Mouse (Mus musculus) intestine, embryonic 14.5 days (tissue): ENCODE results near the gene Wdr59. TPM values are rescaled to one million over a fixed set of nuclear protein-coding genes. Genes with fewer than 3 reads are reported as not detected.

Experiments
- ATAC-seq: fragments of 200-750 bp; cut with Nextera tagmentation; replicated peaks from 2 replicates; pipeline ENCODE4 v1.8.0; 2017; ENCODE audit warnings: low read depth, moderate number of reproducible peaks, moderate TSS enrichment, moderate library complexity; ENCODE audit not compliant: low FRiP score, low TSS enrichment
- DNase-seq: peaks from one replicate; pipeline ENCODE4 v3.0.0-alpha.2; 2018; ENCODE audit warnings: low spot score
- H3K27ac ChIP-seq: fragments of 300-500 bp; sonication (generic); 2 replicates; pipeline ENCODE4 v1.5.1; 2014; ENCODE audit warnings: low read depth, mild to moderate bottlenecking, control low read depth
- H3K27me3 ChIP-seq: fragments of 300-500 bp; sonication (generic); replicated peaks from 2 replicates; pipeline ENCODE4 v1.6.1; 2014; ENCODE audit warnings: low read length, control low read depth; ENCODE audit not compliant: control insufficient read depth, insufficient read depth
- H3K36me3 ChIP-seq: fragments of 300-500 bp; sonication (generic); 2 replicates; pipeline ENCODE4 v1.6.1; 2014; ENCODE audit warnings: low read length, control low read depth; ENCODE audit not compliant: control insufficient read depth, insufficient read depth
- H3K4me1 ChIP-seq: fragments of 300-500 bp; sonication (generic); replicated peaks from 2 replicates; pipeline ENCODE4 v1.6.1; 2014; ENCODE audit warnings: low read length, control low read depth, mixed read lengths; ENCODE audit not compliant: control insufficient read depth, insufficient read depth
- H3K4me2 ChIP-seq: fragments of 300-500 bp; sonication (generic); 2 replicates; pipeline ENCODE4 v1.6.1; 2014; ENCODE audit warnings: low read length
- H3K4me3 ChIP-seq: fragments of 300-500 bp; sonication (generic); 2 replicates; pipeline ENCODE4 v1.5.1; 2014; ENCODE audit warnings: low read depth, low read length, control low read depth, mixed read lengths
- H3K9ac ChIP-seq: fragments of 300-500 bp; sonication (generic); 2 replicates; pipeline ENCODE4 v1.6.1; 2014; ENCODE audit warnings: mild to moderate bottlenecking, low read length
- H3K9me3 ChIP-seq: fragments of 300-500 bp; sonication (generic); 2 replicates; pipeline ENCODE4 v1.6.1; 2016; ENCODE audit warnings: low read length, control low read depth; ENCODE audit not compliant: control insufficient read depth
- WGBS: fragments of 180-500 bp; shearing (Covaris S2); extraction: QIAGEN DNeasy Blood & Tissue Kit; methylation state at CpG from one replicate; pipeline ENCODE4 v1.1.7; 2014; 5-methylcytosine and 5-hydroxymethylcytosine counted together
- microRNA-seq: library from miRNA; unstranded; fragments of <30 nt; microRNA quantifications from one replicate; pipeline ENCODE4, GENCODE M21; 2016
- polyA plus RNA-seq: library from polyadenylated mRNA; unstranded; fragments of >200 nt; fragmentation: Nextera tagmentation; extraction: Ambion mirVana; gene quantifications from 2 replicates; pipeline ENCODE4 v1.2.1, GENCODE M21; 2014

Gene Wdr59
- polyA plus RNA-seq, 1 experiment from 2014 or later: 5.2 TPM

GRCm38 (mm10) chr8:111424181-111424580 is 97.7 kb downstream of the Wdr59 start:
- ATAC-seq: no peak
- WGBS: 85% methylated on average over 11 of the region's 11 CpGs
- Histone ChIP-seq H3K4me2 (no peak overlapping the region), H3K27ac (no peak overlapping the region), H3K36me3 (no peaks in the 10 kb centered on the region), H3K27me3 (no peaks in the 10 kb centered on the region), H3K9me3 (no peaks in the 10 kb centered on the region), H3K4me1 (no peaks in the 10 kb centered on the region), H3K4me3 (no peak overlapping the region), H3K9ac (no peak overlapping the region)
- no peak for DNase-seq

- Histone ChIP-seq H3K27me3 (no peaks in the 10 kb centered on the region), H3K4me1 (no peaks in the 10 kb centered on the region), H3K9me3 (no peaks in the 10 kb centered on the region), H3K4me2 (no peak overlapping the region), H3K36me3 (no peaks in the 10 kb centered on the region), H3K4me3 (no peak overlapping the region), H3K27ac (no peak overlapping the region), H3K9ac (no peak overlapping the region)
- 75% methylated on average over 2 of the region's 2 CpGs for WGBS
- ATAC-seq (no peak), DNase-seq (no peak)
These were observed 99.3 kb downstream of the Wdr59 start for GRCm38 (mm10) chr8:111422614-111423013.

- H3K9me3 ChIP-seq: no peaks in the 10 kb centered on the region
- no peaks in the 10 kb centered on the region for H3K36me3 ChIP-seq
- H3K27ac ChIP-seq: no peak overlapping the region
- WGBS: 68% methylated on average over 3 of the region's 3 CpGs
- DNase-seq (no peak), ATAC-seq (no peak)
- no peak overlapping the region for H3K4me2 ChIP-seq
- no peak overlapping the region for H3K4me3 ChIP-seq
- no peaks in the 10 kb centered on the region for H3K27me3 ChIP-seq
- H3K4me1 ChIP-seq: no peaks in the 10 kb centered on the region
- H3K9ac ChIP-seq: no peak overlapping the region
These were observed 102.7 kb downstream of the Wdr59 start for GRCm38 (mm10) chr8:111419171-111419570.

- no peaks in the 10 kb centered on the region for H3K27me3 ChIP-seq
- H3K4me1 ChIP-seq: no peaks in the 10 kb centered on the region
- H3K9ac ChIP-seq: no peak overlapping the region
- H3K4me2 ChIP-seq: no peak overlapping the region
- H3K9me3 ChIP-seq: no peaks in the 10 kb centered on the region
- H3K36me3 ChIP-seq: no peaks in the 10 kb centered on the region
- DNase-seq: peak; percentile 55
- no peak overlapping the region for H3K4me3 ChIP-seq
- 26% methylated on average over 9 of the region's 9 CpGs for WGBS
- no peak overlapping the region for H3K27ac ChIP-seq
- no peak; the same call in 1 of the 2 replicates for ATAC-seq
These were observed 103.3 kb downstream of the Wdr59 start for GRCm38 (mm10) chr8:111418601-111419000.

- H3K4me1 ChIP-seq: no peaks in the 10 kb centered on the region
- H3K27ac ChIP-seq: no peak overlapping the region
- H3K27me3 ChIP-seq: no peaks in the 10 kb centered on the region
- no peak overlapping the region for H3K9ac ChIP-seq
- H3K4me2 ChIP-seq: no peak overlapping the region
- no peaks in the 10 kb centered on the region for H3K36me3 ChIP-seq
- DNase-seq: no peak
- no peak overlapping the region for H3K4me3 ChIP-seq
- H3K9me3 ChIP-seq: no peaks in the 10 kb centered on the region
- no peak for ATAC-seq
- WGBS: 84% methylated on average over 10 of the region's 10 CpGs
These were observed 104.7 kb downstream of the Wdr59 start for GRCm38 (mm10) chr8:111417222-111417621.

- 34% methylated on average over 4 of the region's 4 CpGs for WGBS
- H3K4me2 ChIP-seq: no peak overlapping the region
- no peaks in the 10 kb centered on the region for H3K36me3 ChIP-seq
- no peak for ATAC-seq
- H3K4me1 ChIP-seq: no peaks in the 10 kb centered on the region
- H3K9me3 ChIP-seq: no peaks in the 10 kb centered on the region
- H3K9ac ChIP-seq: no peak overlapping the region
- no peak overlapping the region for H3K27ac ChIP-seq
- DNase-seq: no peak
- H3K27me3 ChIP-seq: no peaks in the 10 kb centered on the region; the same call in 1 of the 2 replicates
- no peak overlapping the region for H3K4me3 ChIP-seq
These were observed 118.5 kb downstream of the Wdr59 start for GRCm38 (mm10) chr8:111403391-111403790.

Small RNAs within 50 kb of the gene (microRNA-seq; reads per million reads assigned to microRNA genes)
- not detected for gene Mir1957b

Other genes starting within 250 kb of the Wdr59 start
- gene Rfwd3, start 221.9 kb downstream of the Wdr59 start, polyA plus RNA-seq: 61.0 and 66.5 TPM in 2 replicates
- 1.5 and 1.7 TPM in 2 replicates for gene Mlkl, start 183.9 kb downstream of the Wdr59 start, polyA plus RNA-seq
- gene Fa2h, start 128.3 kb downstream of the Wdr59 start, polyA plus RNA-seq: 0.97 and 1.5 TPM in 2 replicates
- 27.0 and 34.2 TPM in 2 replicates for gene Znrf1, start 14.0 kb upstream of the Wdr59 start, polyA plus RNA-seq
- gene Ldhd, start 108.3 kb upstream of the Wdr59 start, polyA plus RNA-seq: 1.2 TPM in 2 replicates
- gene Zfp1, start 121.3 kb upstream of the Wdr59 start, polyA plus RNA-seq: 20.5 and 24.2 TPM in 2 replicates
- gene Ctrb1, start 168.9 kb upstream of the Wdr59 start, polyA plus RNA-seq: 387 TPM in 1 of 2 replicates, not detected in the other
- gene Bcar1, start 221.7 kb upstream of the Wdr59 start, polyA plus RNA-seq: 50.2 and 54.2 TPM in 2 replicates